Mouse (Mus musculus) 3134 (cell line): Measurements from ENCODE around the gene Myl9.

Experiments
- DNase-seq: peaks from one replicate; pipeline ENCODE4 v3.0.0-alpha.2; 2011; ENCODE audit warnings: low spot score; ENCODE audit not compliant: insufficient read length; ENCODE audit errors: extremely low read depth

Gene Myl9

DNA sequence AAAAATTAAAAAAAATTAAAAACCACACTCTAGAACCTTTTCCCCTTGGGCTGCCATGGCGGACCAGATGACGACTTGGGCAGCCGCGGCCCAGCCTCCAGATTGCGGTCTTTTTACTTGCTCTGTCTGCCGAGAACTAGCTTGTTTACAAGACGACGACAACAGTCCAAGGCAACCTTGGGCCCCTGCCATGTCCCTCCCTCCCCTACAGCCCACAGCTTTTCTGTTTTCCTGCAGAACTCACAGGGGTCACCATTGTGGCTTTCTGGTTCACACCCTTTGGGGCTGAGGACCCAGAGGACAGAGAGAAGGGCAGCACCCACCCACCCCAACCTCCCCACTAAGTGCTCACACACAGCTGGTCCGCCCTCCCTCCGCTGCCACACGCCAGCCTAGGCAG is 12.1 kb upstream of the Myl9 start:
- no peak for DNase-seq

DNA sequence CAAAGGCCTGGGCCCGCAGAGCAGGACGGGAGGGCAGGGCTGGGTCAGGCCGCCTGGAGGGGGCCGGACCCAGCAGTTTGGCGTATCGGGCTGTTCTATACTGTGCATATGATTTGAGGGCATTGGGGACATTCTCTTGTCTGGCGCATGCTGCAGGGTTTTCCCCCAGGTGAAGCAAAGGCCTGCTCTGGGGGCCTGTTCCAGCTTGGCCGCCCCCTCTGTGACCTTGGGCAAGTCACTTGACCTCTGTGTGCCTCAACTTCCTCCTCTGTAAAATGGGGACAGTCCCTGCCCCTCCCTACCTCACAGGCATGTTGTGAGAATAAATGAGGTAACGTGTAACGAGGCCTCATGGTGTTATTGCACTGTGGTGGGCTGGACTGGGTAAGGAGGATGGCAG is 11.2 kb upstream of the Myl9 start:
- no peak for DNase-seq

DNA sequence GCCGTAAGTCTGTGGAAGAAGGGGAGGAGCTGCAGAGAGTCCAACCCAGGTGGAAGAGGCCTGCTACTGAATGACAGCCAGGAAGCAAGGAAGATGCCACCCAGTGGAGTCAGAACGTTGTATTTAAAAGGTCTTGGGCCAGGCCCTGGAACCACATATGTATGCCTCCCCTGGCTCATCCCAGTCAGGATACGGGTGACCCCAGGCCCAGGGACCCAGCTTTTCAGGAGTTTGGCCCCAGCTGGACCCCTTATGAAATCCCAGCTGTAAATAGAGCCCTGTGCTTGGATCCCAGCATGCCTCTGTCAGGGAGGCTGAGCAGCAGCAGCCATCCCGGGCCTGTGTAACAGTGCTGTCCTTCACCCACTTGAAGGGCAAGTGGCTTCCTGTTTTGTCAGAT is 10.5 kb upstream of the Myl9 start:
- no peak for DNase-seq

DNA sequence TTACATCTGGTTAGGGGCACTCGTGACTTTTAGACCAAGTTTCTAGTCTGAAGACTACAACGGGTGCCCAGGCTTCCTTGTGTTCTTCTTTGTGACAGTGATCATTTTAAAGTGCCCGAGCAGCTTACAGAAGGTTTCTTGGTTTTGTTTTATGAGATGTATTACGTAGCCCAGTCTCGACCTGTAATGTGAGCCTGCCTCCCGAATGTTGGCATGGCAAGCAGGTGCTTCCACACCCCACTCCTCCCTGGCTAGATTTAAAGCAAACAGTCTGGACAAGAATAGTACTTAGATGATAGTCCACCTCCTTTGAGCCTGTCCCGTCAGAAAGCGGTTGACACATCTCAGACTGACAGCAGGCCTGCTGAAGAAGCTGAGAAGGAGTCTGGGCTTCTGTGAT is 9.6 kb upstream of the Myl9 start:
- DNase-seq = no peak

DNA sequence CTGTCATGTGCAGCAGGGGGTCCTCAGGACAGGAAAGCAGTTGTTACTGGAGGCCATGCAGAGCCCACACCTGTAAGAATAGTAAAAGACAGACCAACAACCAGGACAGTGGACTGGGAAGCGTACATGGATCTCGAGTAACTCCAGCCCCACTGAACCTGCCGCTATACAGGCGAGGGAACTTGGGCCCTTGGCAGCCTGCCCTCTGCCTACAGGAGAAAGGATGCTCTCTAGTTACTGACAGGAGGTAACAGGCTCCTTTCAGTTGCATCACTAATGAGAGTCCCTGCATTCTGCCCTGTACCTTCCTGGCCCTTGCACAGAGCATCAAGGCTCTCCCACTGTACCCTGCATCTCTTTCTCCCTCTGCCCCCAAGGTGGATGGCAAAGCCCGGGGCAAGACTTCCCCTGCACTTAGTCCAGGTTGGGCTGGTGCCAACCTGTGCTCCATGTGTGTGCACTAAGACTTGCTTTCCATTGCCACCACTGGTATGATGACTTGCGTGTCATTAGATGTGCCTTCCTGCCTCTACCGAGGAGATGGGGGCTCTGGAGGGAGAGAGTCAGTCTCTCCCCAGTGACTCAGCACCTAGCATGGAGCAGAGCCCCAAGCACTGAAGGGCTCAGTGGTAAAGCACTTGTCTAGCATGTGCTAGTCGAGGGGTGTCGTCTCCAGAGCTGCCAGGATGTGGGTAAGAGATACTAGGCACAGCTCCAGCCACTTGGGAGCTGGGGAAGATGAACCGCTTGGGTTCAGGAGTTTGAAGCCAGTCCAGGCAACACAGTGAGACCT is 8.8 kb upstream of the Myl9 start:
- DNase-seq = peak; percentile 47

DNA sequence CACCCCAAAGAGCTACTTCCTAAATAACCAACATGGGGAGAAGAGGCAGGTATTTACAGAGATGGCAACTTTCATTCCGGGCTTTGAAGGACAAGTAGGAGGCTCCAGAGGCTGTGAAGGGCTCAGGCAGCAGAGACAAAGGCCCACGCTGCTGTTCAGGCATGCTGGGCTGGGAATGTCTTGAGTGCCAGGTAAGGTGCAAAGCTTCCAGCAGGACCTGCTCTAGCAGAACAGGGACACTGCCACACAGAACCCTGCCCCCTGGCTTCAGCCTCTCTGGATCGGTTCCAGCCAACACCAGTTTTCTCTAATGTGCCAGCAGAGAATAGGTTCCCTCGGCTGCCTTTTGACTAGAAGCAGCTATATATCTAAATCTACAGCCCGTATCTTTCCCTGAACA is 8.1 kb upstream of the Myl9 start:
- DNase-seq = no peak

DNA sequence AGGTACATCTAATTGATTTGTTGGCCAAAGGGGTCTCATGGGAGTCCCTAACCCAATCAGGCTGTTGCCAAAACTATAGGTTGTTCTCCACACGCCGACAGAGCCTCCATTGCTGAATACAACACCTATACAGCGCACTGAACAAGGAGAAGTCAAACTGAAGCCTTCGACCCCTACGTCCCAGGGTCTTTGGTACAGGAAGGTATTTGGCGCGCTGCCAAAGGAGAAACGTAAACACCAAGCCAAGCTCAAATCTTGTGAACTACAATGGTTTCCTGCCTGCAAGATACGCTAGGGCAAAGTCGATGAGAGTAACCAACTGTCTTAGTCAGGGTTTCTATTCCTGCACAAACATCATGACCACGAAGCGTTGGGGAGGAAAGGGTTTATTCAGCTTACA is 5.9 kb upstream of the Myl9 start:
- no peak for DNase-seq

DNA sequence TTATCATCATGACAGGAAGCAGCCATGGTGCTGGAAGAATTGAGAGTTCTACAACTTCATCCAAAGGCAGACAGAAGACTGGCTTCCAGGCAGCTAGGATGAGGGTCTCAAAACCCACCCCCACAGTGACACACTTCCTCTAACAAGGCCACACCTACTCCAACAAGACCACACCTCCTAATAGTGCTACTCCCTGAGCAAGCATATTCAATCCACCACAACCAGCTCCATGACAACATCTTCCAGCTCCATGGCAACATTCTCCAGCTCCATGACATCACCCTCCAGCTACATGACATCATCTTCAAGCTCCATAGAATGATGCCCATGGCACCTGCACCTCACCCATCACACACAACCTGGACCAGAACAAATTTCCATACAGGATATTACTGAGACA is 1.8 kb upstream of the Myl9 start:
- DNase-seq = no peak

DNA sequence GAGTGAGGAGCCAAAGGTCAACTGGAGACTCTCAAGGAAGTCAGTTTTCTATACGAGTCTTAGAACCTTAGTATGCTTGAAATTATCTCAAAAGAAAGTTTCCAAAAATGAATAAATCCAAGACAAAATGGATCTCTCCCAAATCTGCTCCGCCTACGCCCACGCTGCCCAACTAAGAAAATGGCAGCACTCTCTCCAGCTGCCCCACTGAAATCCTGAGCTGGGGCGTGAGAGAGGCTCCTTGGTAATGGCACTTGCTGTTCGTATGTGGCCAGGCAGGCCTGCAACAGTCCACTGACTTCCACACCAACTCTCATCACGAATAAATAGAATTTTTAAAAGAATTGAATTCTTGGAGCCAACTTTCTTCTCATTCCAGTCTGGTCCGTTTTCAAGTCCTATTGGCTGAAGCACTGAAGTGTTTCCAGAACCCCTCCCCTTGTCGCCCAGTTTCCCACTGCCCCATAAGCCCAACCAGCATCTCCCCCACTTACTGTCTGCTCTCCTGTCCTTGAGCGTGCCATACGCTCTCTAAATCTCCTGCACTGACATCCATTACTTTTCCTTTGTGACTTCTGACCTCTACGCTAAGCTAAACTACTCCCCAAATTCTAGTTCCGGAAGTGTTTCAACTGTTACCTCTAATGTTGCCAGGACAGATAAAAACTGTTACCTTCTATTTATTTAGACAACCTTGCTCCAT is 1.0 kb upstream of the Myl9 start:
- DNase-seq = no peak

DNA sequence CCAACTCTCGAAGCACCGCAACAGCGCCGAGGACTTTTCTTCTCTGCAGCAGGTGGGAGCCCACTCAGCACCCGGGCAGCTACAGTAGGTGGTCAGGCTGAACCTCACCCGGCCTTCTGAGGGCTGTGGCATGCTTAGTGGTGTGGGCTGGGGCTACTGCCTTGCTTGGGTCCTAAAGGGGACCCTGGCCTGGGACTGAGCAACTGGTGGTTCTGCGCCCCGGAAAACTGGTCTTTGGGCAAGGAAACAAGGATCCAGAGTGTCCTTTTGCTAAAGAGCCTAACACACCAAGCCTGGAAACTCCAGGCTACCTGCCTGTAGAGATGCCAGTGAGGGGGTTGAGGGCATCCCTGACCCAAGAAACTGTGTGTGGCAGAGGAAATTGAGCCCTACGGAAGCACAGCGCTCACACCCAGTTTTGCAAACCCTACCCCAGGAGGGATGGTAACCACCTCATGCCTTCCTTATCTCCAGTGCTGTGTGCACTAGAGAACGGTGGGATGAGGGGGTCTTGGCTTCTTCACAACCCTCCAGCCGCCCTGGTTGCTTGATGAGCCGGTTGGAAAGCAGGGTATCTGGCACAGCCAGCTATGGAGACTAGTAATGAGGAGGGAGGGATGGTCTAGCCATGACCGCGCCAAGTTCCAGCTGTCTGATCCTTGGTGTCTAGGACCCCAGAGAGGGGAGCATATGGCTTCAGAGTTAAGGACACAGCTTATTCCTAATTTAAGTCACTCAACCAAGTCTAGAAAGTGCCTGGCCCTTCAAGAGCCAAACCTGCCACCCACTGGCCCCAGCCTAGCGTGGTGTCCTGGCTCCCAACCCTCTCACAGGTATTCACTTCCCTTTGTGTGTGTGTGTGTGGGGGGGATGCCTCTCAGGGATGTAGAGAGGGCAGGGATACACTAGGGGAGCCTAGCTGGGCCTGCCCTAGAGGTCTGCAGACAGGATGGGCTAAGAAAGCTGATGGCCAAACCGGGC is 525 bp downstream of the Myl9 start:
- DNase-seq = no peak

DNA sequence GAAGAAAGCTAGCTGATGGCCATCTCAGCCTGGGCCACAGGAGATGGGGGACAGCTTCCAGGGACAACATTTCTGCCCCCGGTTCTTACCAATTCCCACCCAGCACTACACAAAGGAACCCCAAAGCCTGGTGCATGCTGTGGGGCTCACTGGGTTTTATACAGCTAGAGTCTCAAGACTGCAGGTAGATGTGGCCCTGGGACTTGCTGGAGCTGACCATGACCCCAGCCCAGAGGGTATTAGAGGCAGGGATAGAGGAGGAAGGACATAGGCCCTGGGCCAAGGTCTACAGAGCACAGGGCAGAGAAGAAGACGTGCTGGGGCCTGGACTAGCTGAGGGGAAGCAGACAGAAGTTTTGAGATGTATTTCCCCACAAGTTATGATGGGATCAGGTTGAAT is 1.7 kb downstream of the Myl9 start:
- no peak for DNase-seq

DNA sequence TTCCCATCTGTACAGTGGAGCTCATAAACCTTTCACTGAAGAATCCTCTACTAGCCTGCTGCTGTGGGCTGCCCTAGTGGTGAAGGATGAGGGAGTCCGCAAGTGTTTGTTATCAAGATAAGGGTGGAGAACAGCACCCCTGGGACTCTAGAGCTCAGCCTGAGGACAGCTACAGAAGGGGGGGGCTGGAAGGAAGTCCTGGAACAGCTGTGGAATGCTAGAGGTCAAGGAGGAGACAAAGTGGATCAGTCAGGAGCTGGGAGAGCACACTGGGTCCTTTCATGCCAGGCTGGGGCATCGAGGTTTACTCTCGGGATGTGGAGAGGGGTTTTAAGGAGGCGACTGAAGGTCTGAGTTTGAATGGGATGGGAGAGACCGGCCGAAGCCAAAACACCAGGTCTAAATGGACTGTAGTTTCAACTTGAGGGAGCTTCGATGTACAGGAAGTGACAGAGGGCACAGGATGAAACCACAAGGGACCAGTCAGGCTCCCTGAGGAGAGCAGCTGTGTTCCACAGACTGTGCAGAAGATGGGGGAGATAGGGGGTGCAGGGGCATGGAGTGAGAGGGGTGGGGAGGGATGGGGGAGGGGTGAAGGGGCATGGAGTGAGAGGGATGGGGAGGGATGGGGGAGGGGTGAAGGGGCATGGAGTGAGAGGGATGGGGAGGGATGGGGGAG is 2.2 kb downstream of the Myl9 start:
- DNase-seq = no peak

DNA sequence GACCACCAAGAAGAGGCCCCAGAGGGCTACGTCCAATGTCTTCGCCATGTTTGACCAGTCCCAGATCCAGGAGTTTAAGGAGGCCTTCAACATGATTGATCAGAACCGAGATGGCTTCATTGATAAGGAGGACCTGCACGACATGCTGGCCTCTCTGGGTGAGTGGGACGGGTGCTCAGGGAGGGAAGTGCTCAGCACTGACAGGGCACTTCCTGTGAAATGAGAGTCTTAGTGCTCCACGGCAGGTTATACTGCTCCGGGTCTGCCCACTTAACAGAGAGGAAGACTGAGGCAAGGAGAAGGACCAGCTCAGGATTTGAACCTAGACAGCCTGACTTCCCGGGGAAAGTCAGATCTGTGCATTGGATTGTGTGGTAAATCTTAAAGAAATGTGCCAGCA is 3.4 kb downstream of the Myl9 start:
- no peak for DNase-seq

DNA sequence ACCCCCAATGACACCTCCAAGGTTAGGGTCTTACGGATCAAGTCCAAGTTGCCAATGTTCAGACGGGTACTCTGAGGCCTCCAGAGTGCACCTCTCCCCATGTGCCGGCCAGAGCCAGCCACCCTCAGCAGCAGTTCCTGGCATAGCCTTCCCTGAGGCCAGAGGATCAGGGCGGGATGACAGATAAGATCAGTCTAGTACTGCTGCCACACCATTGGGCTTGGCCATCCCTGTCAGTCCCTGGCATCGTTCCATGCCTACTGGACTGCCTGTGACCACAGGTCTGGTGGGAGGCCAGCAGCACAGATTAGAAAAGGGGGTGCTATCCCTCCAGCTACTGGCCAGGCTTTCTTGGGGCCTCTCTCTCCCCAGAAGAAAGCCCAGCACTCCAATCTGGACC is 3.8 kb downstream of the Myl9 start:
- DNase-seq = peak; percentile 39

DNA sequence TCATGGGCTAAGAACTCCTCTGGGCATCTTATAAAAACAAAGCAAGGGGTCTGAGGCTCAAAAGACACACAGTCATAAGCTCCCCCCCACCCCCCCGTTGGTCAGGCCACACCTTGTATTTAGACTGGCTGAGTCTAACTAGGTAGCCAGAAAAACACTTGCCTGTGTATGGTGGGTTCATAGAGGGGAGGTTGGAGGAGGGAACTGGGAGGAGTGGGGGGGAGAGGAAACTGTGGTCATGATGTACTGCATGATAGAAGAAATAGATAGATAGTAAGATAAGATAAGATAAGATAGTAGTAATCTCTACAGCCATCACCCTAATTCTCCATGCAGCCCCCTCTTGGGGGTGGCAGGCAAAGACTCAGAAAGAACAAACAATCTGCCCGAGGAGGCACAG is 4.3 kb downstream of the Myl9 start:
- no peak for DNase-seq

DNA sequence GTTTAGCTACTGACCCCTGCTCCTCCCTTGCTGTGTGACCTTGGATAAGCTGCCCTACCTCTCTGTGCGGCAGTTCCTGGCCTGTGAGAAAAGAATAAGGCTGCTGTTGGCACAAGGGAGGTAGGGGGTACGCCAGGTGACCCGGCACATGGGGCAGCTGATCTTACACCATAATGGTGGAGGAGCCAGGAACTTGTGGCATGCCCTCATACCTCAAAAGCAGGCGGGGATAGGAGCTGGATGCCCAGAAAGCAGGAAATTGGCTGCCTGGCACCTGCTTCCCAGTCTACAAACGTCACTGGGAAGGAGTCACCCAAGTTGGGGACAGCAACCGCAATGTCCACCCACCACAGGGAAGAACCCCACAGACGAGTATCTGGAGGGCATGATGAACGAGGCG is 4.9 kb downstream of the Myl9 start:
- DNase-seq = no peak

DNA sequence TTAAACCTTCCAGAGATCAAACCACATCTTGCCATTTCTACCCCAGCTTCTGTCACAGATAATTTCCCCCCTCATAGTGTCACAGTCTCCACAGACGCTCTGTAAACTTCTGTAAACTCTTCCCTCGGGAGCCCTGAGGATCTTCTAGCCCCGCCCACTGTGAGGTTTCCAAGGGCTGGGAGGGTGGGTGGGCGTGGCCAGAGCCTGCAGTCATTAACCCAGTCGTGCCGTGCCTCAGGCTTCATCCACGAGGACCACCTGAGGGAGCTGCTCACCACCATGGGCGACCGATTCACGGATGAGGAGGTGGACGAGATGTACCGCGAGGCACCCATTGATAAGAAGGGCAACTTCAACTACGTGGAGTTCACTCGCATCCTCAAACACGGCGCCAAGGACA is 5.5 kb downstream of the Myl9 start:
- DNase-seq = no peak

DNA sequence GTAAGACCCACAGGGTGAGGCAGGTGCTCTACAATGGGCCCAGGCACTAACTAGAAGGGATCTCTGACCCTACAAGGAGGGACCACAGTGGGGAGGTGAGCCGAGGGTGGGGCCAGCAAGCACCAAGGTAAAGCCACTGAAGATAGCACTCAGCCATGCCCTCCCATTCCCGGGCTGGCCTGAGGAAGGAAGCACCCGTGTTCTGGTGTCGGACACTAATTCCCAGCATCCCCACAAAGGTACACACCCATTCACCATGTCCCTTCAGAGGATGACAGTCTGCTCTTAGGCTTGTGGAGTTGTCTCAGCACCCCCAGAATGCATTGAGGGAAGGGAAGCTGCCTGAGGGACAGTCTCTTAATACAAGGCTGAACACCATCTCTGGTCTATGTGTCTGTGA is 6.1 kb downstream of the Myl9 start:
- no peak for DNase-seq

DNA sequence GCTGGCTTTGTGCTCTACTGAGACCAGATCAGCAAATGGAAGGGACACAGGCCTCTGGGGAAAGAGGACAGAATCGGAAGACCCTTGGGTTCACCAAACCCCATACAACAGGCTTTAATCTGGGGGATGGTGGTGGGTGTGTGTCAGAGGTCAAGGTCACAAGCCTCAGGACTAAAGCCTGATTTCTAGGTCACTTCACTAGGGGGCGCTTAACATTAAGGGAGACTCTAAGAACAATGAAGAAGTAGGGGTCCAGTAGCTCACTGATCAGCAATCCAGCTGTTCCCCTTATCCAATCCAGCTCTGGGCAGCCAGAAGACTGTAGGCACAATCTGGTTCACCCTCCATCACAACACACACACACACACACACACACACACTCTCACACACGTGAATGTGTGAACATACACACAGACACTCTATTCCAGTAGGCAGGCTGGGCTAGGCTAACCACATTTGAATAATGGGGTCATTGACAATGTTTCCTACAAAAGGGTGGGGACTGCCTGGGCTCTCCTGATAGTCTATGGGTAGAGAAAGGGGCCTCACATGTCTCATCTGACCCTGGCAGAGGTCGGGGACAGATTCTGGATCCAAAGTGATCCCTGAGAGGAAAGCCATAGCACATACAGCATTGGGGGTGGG is 6.7 kb downstream of the Myl9 start:
- no peak for DNase-seq
